Mouse (Mus musculus): ENCODE data around the gene Tmem39a.
A peak's percentile ranks its signal among the peaks of the same experiment; 100 is the strongest.

Tmem39a gene

GRCm38 (mm10) chr16:38587572-38587971, 29.1 kb downstream of the Tmem39a start:
- no peak for DNase-seq (ENCODE audit: low spot score)

DNA sequence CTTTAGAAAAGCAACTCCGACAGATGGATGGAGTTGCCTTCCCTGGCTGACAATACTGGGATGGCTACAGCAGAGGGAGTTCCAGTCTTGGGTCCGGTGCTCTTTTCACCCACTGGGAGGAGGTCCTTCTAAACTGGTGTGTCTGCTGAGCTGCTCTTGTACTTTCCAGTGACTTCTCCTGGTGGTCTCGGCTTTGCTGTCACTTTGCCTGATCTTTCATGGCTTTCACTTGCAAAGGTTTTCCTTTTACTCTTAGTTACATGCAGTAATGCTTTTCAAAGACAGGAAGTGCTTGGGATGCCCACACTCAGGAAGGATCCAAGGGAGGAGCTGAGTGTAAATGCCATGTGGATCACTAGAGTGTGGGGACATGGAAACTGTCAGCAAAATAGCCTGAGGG, 33.0 kb downstream of the Tmem39a start:
- no peak for DNase-seq (ENCODE audit: low spot score)

- no peak for DNase-seq (ENCODE audit: low spot score)
Observed at GRCm38 (mm10) chr16:38592026-38592678, 33.7 kb downstream of the Tmem39a start.

- DNase-seq (ENCODE audit: low spot score): no peak
Observed at GRCm38 (mm10) chr16:38592946-38593345, 34.4 kb downstream of the Tmem39a start.

GRCm38 (mm10) chr16:38594435-38594834, 35.9 kb downstream of the Tmem39a start:
- no peak for DNase-seq (ENCODE audit: low spot score)

DNA sequence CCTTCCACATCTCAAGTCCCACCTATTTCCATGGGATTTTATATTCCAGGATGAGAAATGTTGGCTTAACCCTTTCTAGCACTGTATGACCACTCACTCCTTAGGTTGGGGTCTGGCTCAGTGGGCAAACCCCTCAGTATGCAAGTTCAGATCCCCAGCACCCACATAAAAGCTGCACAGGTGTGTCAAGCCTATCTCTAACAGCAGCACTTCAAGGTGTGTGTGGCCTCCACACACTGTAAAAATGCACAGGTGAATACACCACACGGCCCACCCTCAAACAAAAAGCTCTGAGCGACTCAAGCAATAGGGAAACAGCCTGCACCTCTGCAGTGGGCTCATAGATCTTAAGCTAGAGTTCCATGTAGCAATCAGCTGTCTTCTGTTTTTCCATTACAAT, 37.6 kb downstream of the Tmem39a start:
- no peak for DNase-seq (ENCODE audit: low spot score)

DNA sequence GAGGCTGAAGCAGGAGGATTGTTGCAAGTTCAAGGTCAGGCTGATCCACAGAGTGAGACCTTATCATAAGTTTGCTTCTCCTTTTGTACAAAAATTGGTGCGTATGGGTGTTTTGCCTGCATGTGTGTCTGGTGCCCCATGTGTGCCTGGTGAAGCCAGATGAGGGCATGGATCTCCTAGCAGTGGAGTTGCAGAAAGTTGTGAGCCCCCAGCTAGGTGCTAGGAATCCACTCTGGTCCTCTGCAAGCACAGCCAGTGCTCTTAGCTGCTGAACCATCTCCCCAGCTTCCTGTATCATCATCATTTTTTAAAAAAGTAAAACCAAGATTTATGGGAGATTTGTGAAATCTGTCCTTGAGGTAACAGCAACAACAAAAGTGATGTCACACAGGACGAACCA, 38.2 kb downstream of the Tmem39a start:
- no peak for DNase-seq (ENCODE audit: low spot score)

GRCm38 (mm10) chr16:38598986-38599680, 40.6 kb downstream of the Tmem39a start:
- no peak for DNase-seq (ENCODE audit: low spot score)

DNA sequence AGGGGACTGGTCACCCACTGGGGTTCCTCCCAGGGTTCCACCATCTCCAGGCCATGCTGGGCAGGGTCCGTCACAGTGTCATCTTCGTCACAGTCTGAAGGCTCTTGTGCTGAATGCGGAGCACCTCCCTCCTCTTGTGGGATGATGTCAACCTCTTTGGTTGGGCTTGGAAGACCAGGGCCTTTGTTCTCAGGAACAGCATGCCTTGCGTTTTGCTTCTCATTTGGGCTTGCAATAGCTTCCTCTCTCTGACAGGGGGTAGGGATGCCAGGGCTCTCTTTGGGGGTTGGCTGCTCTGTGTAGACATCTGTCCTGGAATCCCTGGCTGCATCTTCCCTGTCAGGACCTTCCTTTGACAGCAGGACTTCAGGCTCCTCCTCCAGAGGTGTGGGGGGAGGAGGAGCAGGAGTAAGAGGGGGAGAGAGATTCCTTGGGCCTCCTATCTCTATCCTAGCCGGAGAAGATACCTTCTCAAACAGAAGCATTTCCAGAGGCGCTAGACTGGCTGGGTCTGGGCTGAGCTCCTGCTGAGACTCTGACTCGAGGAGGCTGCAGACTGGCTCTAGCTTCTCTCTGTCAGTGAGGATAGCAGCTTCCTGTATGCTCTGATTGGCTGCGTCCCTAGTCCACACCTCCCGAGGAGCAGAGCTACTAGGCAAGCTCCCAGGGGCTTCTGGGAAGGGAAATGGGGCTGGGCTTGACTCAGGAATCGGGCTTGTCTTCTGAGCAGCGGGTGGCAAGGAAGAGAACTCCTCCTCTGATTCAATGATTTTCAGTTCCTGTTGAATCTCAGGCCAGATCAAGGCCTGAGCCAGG, 44.7 kb downstream of the Tmem39a start:
- DNase-seq (ENCODE audit: low spot score): no peak

GRCm38 (mm10) chr16:38606509-38606908, 48.0 kb downstream of the Tmem39a start:
- no peak for DNase-seq (ENCODE audit: low spot score)

DNA sequence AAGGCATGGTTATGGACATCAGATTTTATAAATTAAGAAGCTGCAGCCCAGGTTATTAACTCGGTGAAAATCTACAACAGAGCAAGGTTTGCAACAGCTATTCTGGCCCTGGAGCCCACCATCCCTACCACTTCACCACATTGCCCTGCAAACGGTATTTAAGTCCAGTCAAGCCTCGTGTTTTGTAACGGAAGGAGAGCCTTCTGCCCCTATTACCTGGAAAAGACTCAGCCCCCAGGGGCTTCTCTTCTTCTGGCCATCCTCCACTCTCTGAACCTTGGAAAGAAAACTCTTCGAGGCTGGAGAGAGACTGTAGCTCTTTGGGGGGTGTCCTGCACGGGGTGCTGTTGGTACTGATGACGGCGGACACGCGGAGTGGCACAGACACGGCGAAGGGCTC, 50.2 kb downstream of the Tmem39a start:
- no peak for DNase-seq (ENCODE audit: low spot score)

DNA sequence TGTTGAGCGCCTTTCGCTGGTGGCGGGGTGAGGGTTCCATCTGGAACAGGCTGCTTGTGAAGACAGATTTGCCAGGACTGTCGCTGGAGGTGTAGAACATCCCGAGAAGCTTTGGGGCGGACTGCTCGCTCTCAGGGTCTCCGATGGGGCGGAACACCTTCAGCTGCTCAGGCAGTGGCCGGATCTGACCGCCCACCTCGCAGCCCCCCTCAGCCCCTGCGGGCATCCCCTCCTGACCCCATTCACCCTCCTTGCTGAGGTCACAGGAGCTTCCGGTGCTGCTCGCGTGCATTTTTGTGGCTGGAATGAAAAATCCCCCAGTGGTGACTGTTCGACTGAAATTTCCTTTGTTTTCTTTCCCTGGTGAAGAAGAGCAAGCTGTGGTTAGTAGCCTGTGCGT, 50.6 kb downstream of the Tmem39a start:
- DNase-seq (ENCODE audit: low spot score): no peak

DNA sequence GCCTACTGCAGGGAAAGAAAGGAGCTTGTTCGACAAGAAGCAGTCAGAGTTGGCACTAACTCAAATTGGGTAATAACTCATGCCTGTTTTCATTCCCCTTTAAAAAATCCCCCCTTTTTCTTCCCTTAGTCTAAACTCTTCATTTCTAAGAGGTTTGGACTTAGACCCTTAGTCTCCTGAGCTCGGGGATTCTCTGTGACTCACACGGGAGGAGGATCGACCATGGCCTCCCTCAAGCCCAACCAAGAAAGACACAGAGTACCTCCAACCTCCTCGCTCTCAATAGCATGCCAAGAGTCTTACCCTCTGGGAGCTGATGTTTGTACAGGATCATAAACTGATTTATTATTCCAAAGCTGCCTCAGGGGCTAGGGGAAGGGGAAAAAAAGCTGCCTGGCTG, 54.1 kb downstream of the Tmem39a start:
- DNase-seq (ENCODE audit: low spot score): no peak

DNA sequence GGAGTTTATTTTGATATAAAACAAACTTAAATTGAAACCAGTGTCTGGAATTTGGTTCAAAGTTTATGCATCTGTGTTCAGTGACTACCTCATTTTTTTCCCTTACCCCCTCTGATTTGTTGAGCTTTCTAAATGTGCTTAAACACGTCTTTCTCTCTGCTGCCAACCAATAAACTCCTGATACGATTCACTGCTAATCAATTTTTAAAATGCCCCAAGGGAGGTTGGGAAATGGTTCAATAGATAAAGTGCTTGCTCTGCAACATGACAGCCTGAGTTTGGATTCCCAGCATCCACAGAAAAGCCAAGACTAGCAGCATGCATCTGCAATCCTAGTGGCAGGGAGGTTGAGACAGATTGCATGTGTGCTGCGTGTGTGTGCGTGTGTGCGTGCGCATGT, 55.1 kb downstream of the Tmem39a start:
- no peak for DNase-seq (ENCODE audit: low spot score)

DNA sequence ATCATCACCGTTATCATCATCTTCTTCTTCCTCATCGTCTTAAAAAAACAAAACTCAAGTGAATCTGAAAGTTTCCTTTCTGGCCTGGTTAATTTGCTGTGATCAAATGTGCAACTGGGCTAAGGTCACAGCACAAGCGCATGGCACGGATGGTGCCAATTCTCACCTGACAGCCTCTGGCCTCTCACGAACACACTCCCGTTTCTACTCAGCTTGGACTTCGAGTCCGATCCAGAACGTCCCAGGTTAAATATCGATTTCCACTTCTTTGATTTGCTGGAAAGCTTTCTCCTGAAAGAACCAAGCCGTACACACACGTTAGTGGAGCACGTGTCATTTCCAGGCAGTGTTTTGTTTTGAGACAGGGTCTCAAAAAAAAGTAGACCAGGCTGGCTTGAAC, 59.5 kb downstream of the Tmem39a start:
- DNase-seq (ENCODE audit: low spot score): no peak

- peak; percentile 89 for DNase-seq (ENCODE audit: low spot score)
Observed at GRCm38 (mm10) chr16:38619054-38619453, 60.6 kb downstream of the Tmem39a start.

GRCm38 (mm10) chr16:38620696-38621450, 62.4 kb downstream of the Tmem39a start:
- DNase-seq (ENCODE audit: low spot score): no peak

- DNase-seq (ENCODE audit: low spot score): no peak
Observed at GRCm38 (mm10) chr16:38622283-38622682, 63.8 kb downstream of the Tmem39a start.

DNA sequence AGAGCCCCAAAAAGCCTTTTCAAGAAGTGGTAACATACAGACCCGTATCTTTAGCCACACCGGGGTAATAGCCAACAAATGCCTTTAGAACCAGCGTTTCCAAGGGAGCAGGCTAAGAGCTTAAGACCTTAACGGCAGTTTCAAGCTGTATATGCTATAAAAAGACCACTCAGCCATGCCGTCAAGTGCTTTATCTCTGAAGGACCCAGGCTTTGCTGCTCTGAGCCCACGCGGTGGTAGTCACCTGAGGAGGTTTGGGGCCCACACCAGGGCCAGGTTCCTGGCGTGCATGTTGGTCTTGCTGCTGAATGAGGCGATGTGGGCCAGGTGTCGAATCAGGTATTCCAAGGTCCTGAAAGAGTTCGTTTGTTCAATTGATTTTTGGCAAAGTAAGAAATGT, 65.8 kb downstream of the Tmem39a start:
- no peak for DNase-seq (ENCODE audit: low spot score)

DNA sequence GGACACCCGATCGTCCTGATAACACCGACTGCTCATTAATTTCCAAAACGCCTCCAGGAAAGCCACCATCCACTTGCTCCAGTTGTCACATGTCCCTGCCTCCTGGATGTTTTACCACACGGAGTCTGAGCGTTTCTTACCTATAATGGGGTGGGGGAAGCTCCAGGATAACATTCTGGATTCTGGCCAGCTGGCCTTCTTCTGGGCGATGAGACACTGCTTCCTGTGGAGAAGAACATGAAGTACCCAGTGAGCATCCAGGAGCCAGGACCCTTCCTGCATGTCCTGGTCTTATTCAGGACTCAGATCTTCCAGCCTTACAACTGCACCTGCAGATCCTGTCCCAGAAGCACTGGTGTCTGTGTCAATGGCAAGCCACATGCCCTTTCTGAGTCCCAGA, 66.9 kb downstream of the Tmem39a start:
- no peak for DNase-seq (ENCODE audit: low spot score)

GRCm38 (mm10) chr16:38625811-38626369, 67.4 kb downstream of the Tmem39a start:
- no peak for DNase-seq (ENCODE audit: low spot score)

- peak; percentile 79 for DNase-seq (ENCODE audit: low spot score)
Observed at GRCm38 (mm10) chr16:38632147-38632546, 73.6 kb downstream of the Tmem39a start.
